Mouse (Mus musculus): ENCODE results near the gene Gm20388.

DNA sequence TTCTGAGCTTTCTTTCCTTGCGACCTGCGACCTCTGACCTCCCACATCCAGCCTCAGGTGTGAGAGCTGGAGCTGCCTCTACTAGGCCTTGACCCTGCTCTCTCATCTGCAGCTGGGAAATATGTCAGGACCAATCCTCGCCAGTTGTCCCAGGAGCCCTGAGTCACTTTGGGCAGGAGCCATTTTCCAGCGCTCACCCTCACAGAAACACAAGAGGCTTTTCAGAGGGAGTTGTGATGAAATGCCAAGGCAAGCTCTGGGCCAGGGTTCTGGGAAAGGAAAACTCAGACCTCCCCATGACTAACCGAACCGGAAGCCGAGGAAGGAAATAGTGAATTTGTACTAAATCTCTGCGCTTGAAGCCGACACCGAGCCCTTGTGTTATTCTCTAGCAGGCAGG, 4282.3 kb downstream of the Gm20388 start:
- TF ChIP-seq POLR2A (IDR thresholded peaks at IDR 0.05; ENCODE audit: borderline replicate concordance, control insufficient read depth, low read depth, low read length) (no peak), CTCF (IDR thresholded peaks at IDR 0.05; ENCODE audit: control insufficient read depth, insufficient read depth, low read length) (no peak)

Measured in bone marrow, adult 2 months (tissue).